Mouse (Mus musculus) cortical plate, adult 2 months (tissue): ENCODE measurements around the gene Il9r.

Experiments used
- CTCF ChIP-seq: fragments of 200-500 bp; IDR thresholded peaks from 2 replicates; pipeline ENCODE4 v1.5.1; 2011; ENCODE audit warnings: mild to moderate bottlenecking, control low read depth, low read length; ENCODE audit not compliant: insufficient read depth; ENCODE audit errors: extremely low read depth
- POLR2A ChIP-seq: fragments of 200-500 bp; IDR thresholded peaks from 2 replicates; pipeline ENCODE4 v1.6.1; 2011; ENCODE audit warnings: mild to moderate bottlenecking, low read length, control low read depth; ENCODE audit not compliant: insufficient read depth; ENCODE audit errors: extremely low read depth

DNA sequence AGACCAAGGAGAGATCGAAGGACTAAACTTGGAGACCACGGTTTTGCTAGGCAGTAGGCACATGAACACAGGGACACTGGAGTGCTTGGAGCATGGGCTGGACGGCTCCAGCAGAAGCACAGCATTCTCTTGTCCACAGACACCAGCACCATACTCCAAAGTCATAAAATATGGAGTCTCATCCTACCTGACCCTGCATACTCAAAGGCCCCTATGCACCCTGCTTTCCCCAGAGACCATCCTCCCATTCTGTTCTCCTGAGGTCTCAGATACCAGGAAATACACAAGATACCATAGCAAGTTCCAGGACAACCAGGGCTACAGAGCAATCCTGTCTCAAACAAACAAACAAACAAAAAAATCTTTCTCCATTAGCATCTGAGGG is 37.3 kb upstream of the Il9r start:
- TF ChIP-seq CTCF (no peak), POLR2A (no peak)
